Mouse (Mus musculus): ENCODE results near the gene Emp3. TPM values are rescaled to one million over a fixed set of nuclear protein-coding genes. Genes with fewer than 3 reads are reported as not detected.
"Not testable (repeated sequence)": the region's sequence is repeated elsewhere in the genome, so short reads cannot be mapped to it uniquely, and the experiment has no call there.

Gene Emp3
- polyA plus RNA-seq (2015; fragmentation: Nextera tagmentation; extraction: Ambion mirVana): 84.1 and 92.1 TPM in 2 replicates

- Histone ChIP-seq H3K4me1 (peaks cover 62% of the 10 kb centered on the region), H3K9me3 (no peaks in the 10 kb centered on the region), H3K27ac (replicated peaks) (peak within 1 kb of the TSS; percentile 92), H3K4me2 (peak within 1 kb of the TSS; percentile 62), H3K36me3 (peaks cover 5% of the 10 kb centered on the region; the same call in 1 of the 2 replicates), H3K4me3 (peak within 1 kb of the TSS; percentile 58), H3K9ac (peak within 1 kb of the TSS; percentile 82), H3K27me3 (replicated peaks) (no peaks in the 10 kb centered on the region; the same call in 1 of the 2 replicates)
- no peak for ATAC-seq (ENCODE audit: extremely low read depth, insufficient number of reproducible peaks, low FRiP score, low TSS enrichment)
- WGBS: 30% methylated on average over 9 of the region's 9 CpGs
These were observed at the start of gene Emp3 for GRCm38 (mm10) chr7:45921242-45921621. Emp3 (minus strand) TSS chr7:45921404.

- Histone ChIP-seq H3K4me3 (no peak overlapping the region), H3K27me3 (replicated peaks) (peaks cover 6% of the 10 kb centered on the region; the same call in 1 of the 2 replicates), H3K4me1 (no peaks in the 10 kb centered on the region), H3K9ac (no peak overlapping the region), H3K4me2 (no peak overlapping the region), H3K27ac (replicated peaks) (no peak overlapping the region), H3K9me3 (no peaks in the 10 kb centered on the region), H3K36me3 (no peaks in the 10 kb centered on the region)
- ATAC-seq (ENCODE audit: extremely low read depth, insufficient number of reproducible peaks, low FRiP score, low TSS enrichment): no peak
- 51% methylated on average over 4 of the region's 4 CpGs for WGBS
These were observed 35.4 kb upstream of the Emp3 start for GRCm38 (mm10) chr7:45956611-45957010.

- no peak for ATAC-seq (ENCODE audit: extremely low read depth, insufficient number of reproducible peaks, low FRiP score, low TSS enrichment)
- H3K36me3 ChIP-seq: no peaks in the 10 kb centered on the region
- no peak overlapping the region for H3K4me3 ChIP-seq
- no peak overlapping the region for H3K4me2 ChIP-seq
- H3K4me1 ChIP-seq: no peaks in the 10 kb centered on the region
- H3K9me3 ChIP-seq: no peaks in the 10 kb centered on the region
- 0 out of 2 replicates have a peak, but pooled peaks cover 3% of the 10 kb centered on the region for H3K27me3 ChIP-seq (replicated peaks)
- H3K9ac ChIP-seq: no peak overlapping the region
- WGBS: 61% methylated on average over 4 of the region's 4 CpGs
- H3K27ac ChIP-seq (replicated peaks): no peak overlapping the region
These were observed 27.9 kb upstream of the Emp3 start for GRCm38 (mm10) chr7:45949061-45949460.

- H3K27me3 ChIP-seq (replicated peaks); H3K36me3 ChIP-seq; H3K4me3 ChIP-seq; H3K27ac ChIP-seq (replicated peaks); H3K9ac ChIP-seq; H3K9me3 ChIP-seq; H3K4me2 ChIP-seq; ATAC-seq (ENCODE audit: extremely low read depth, insufficient number of reproducible peaks, low FRiP score, low TSS enrichment); H3K4me1 ChIP-seq: not testable (repeated sequence)
- WGBS: 56% methylated on average over 1 of the region's 1 CpGs
These were observed 22.1 kb upstream of the Emp3 start for GRCm38 (mm10) chr7:45943280-45943679.

- Histone ChIP-seq H3K36me3 (no peaks in the 10 kb centered on the region), H3K9ac (no peak overlapping the region), H3K27me3 (replicated peaks) (no peaks in the 10 kb centered on the region), H3K27ac (replicated peaks) (no peak overlapping the region), H3K9me3 (no peaks in the 10 kb centered on the region), H3K4me3 (no peak overlapping the region), H3K4me2 (no peak overlapping the region), H3K4me1 (no peaks in the 10 kb centered on the region)
- 70% methylated on average over 9 of the region's 9 CpGs for WGBS
- ATAC-seq (ENCODE audit: extremely low read depth, insufficient number of reproducible peaks, low FRiP score, low TSS enrichment): no peak
These were observed 20.8 kb upstream of the Emp3 start for GRCm38 (mm10) chr7:45941986-45942385.

GRCm38 (mm10) chr7:45939836-45940235 is 18.6 kb upstream of the Emp3 start:
- Histone ChIP-seq H3K27ac (replicated peaks) (no peak overlapping the region), H3K4me2 (no peak overlapping the region), H3K9me3 (no peaks in the 10 kb centered on the region), H3K4me3 (no peak overlapping the region), H3K4me1 (no peaks in the 10 kb centered on the region), H3K36me3 (no peaks in the 10 kb centered on the region), H3K27me3 (replicated peaks) (no peaks in the 10 kb centered on the region), H3K9ac (no peak overlapping the region)
- no peak for ATAC-seq (ENCODE audit: extremely low read depth, insufficient number of reproducible peaks, low FRiP score, low TSS enrichment)
- WGBS: 28% methylated on average over 2 of the region's 2 CpGs

- Histone ChIP-seq H3K4me1 (no peaks in the 10 kb centered on the region), H3K9me3 (peaks cover 6% of the 10 kb centered on the region), H3K36me3 (peaks cover 15% of the 10 kb centered on the region), H3K4me2 (no peak overlapping the region), H3K27me3 (replicated peaks) (no peaks in the 10 kb centered on the region), H3K27ac (replicated peaks) (no peak overlapping the region), H3K9ac (no peak overlapping the region), H3K4me3 (no peak overlapping the region)
- no peak for ATAC-seq (ENCODE audit: extremely low read depth, insufficient number of reproducible peaks, low FRiP score, low TSS enrichment)
- WGBS: 27% methylated on average over 7 of the region's 7 CpGs
These were observed 13.9 kb upstream of the Emp3 start for GRCm38 (mm10) chr7:45935114-45935513.

GRCm38 (mm10) chr7:45933766-45934165 is 12.6 kb upstream of the Emp3 start:
- 85% methylated on average over 12 of the region's 12 CpGs for WGBS
- ATAC-seq (ENCODE audit: extremely low read depth, insufficient number of reproducible peaks, low FRiP score, low TSS enrichment): not testable (repeated sequence)

GRCm38 (mm10) chr7:45929688-45930087 is 8.5 kb upstream of the Emp3 start:
- no peak for ATAC-seq (ENCODE audit: extremely low read depth, insufficient number of reproducible peaks, low FRiP score, low TSS enrichment)
- Histone ChIP-seq H3K27ac (replicated peaks) (no peak overlapping the region), H3K27me3 (replicated peaks) (peaks cover 21% of the 10 kb centered on the region), H3K4me2 (no peak overlapping the region), H3K9me3 (peaks cover 11% of the 10 kb centered on the region), H3K9ac (no peak overlapping the region), H3K4me3 (no peak overlapping the region), H3K36me3 (peaks cover 15% of the 10 kb centered on the region), H3K4me1 (peaks cover 1% of the 10 kb centered on the region)
- 78% methylated on average over 1 of the region's 1 CpGs for WGBS

More at GRCm38 (mm10) chr7:45933766-45934165, 12.6 kb upstream of the Emp3 start:
- not testable (repeated sequence) for H3K27ac ChIP-seq (replicated peaks); H3K27me3 ChIP-seq (replicated peaks); H3K4me1 ChIP-seq; H3K4me3 ChIP-seq; H3K9ac ChIP-seq; H3K4me2 ChIP-seq; H3K9me3 ChIP-seq
- peaks cover 15% of the 10 kb centered on the region for H3K36me3 ChIP-seq

- H3K9ac ChIP-seq: no peak overlapping the region
- H3K9me3 ChIP-seq: peaks cover 11% of the 10 kb centered on the region
- peak overlapping the region; percentile 34; the same call in 1 of the 2 replicates for H3K4me2 ChIP-seq
- H3K27ac ChIP-seq (replicated peaks): no peak overlapping the region
- H3K4me1 ChIP-seq: peaks cover 7% of the 10 kb centered on the region
- peaks cover 21% of the 10 kb centered on the region for H3K27me3 ChIP-seq (replicated peaks)
- H3K4me3 ChIP-seq: no peak overlapping the region
- H3K36me3 ChIP-seq: peaks cover 15% of the 10 kb centered on the region
- ATAC-seq (ENCODE audit: extremely low read depth, insufficient number of reproducible peaks, low FRiP score, low TSS enrichment): no peak
- 17% methylated on average over 20 of the region's 23 CpGs for WGBS
These were observed 7.6 kb upstream of the Emp3 start for GRCm38 (mm10) chr7:45928626-45929295.

- H3K9me3 ChIP-seq: peaks cover 5% of the 10 kb centered on the region
- WGBS: 12% methylated on average over 14 of the region's 14 CpGs
- peak overlapping the region; percentile 75 for H3K4me2 ChIP-seq
These were observed 3.2 kb upstream of the Emp3 start for GRCm38 (mm10) chr7:45924429-45924816.

More at GRCm38 (mm10) chr7:45924429-45924816, 3.2 kb upstream of the Emp3 start:
- ATAC-seq (ENCODE audit: extremely low read depth, insufficient number of reproducible peaks, low FRiP score, low TSS enrichment): no peak
- H3K27me3 ChIP-seq (replicated peaks): peaks cover 19% of the 10 kb centered on the region
- peak overlapping the region; percentile 92 for H3K27ac ChIP-seq (replicated peaks)
- peaks cover 39% of the 10 kb centered on the region for H3K4me1 ChIP-seq
- H3K4me3 ChIP-seq: peak overlapping the region; percentile 56
- H3K36me3 ChIP-seq: no peaks in the 10 kb centered on the region
- peak overlapping the region; percentile 73 for H3K9ac ChIP-seq

Measured in heart, embryonic 13.5 days (tissue).